In genomic region chr1:93220776-93221175, GRCm38 (mm10) we compare ENCODE assay signal across 20 mouse cellular contexts. TPM values are rescaled to one million over a fixed set of nuclear protein-coding genes. Genes with fewer than 3 reads are reported as not detected.
DNase-seq lines count a peak whose midpoint lies in the region; ATAC-seq and TF ChIP-seq lines count a peak whose summit lies in the region.
"Had no signal": no experiment of that assay in that cellular context is flagged by ENCODE, and none has a peak within 500 bp of the region (broad histone marks: within the 10 kb centered on the region; RNA-seq: fewer than 3 reads in every experiment).

No protein-coding gene starts in this region.

- no peak overlapping the region for H3K27ac ChIP-seq in hindbrain, embryonic 15.5 days (replicated peaks)
- no peak overlapping the region for H3K27ac ChIP-seq in hindbrain, embryonic 13.5 days
- H3K27ac ChIP-seq in hindbrain, postnatal 0 days, result peak overlapping the region; percentile 45; the same call in 1 of the 2 replicates
- H3K27ac ChIP-seq: heart, embryonic 13.5 days; liver, embryonic 15.5 days had no signal

- no peaks in the 10 kb centered on the region for H3K27me3 ChIP-seq in hindbrain, embryonic 15.5 days
- H3K27me3 ChIP-seq in hindbrain, embryonic 13.5 days, result peaks cover 26% of the 10 kb centered on the region
- H3K27me3 ChIP-seq in hindbrain, postnatal 0 days (ENCODE audit: insufficient read depth, low read length), result no peaks in the 10 kb centered on the region; the same call in 1 of the 2 replicates

- no peak overlapping the region for H3K4me3 ChIP-seq in hindbrain, embryonic 15.5 days
- no peak overlapping the region for H3K4me3 ChIP-seq in hindbrain, embryonic 13.5 days
- H3K4me3 ChIP-seq in hindbrain, postnatal 0 days (ENCODE audit: low read length), result no peak overlapping the region
- H3K4me3 ChIP-seq: heart, embryonic 13.5 days; liver, embryonic 15.5 days had no signal

- 58% methylated on average over 7 of the region's 7 CpGs for WGBS in hindbrain, embryonic 15.5 days
- WGBS in hindbrain, embryonic 13.5 days, result 55% methylated on average over 7 of the region's 7 CpGs
- 45% methylated on average over 7 of the region's 7 CpGs for WGBS in hindbrain, postnatal 0 days

- H3K9ac ChIP-seq in hindbrain, embryonic 15.5 days, result no peak overlapping the region
- H3K9ac ChIP-seq in hindbrain, embryonic 13.5 days, result no peak overlapping the region
- H3K9ac ChIP-seq in hindbrain, postnatal 0 days (replicated peaks; ENCODE audit: low read length), result no peak overlapping the region
- H3K9ac ChIP-seq: heart, embryonic 13.5 days; liver, embryonic 15.5 days had no signal

- no peaks in the 10 kb centered on the region for H3K36me3 ChIP-seq in hindbrain, embryonic 15.5 days
- no peaks in the 10 kb centered on the region for H3K36me3 ChIP-seq in hindbrain, embryonic 13.5 days
- no peaks in the 10 kb centered on the region for H3K36me3 ChIP-seq in hindbrain, postnatal 0 days (ENCODE audit: insufficient read depth, low read length)
- H3K36me3 ChIP-seq: heart, embryonic 13.5 days; liver, embryonic 15.5 days had no signal

- peak; percentile 27 for DNase-seq in Muller cell, postnatal 12 days (ENCODE audit: inconsistent ontology term)
- peak; percentile 44 for DNase-seq in embryo, embryonic 11 days
- DNase-seq in hindbrain, postnatal 0 days (ENCODE audit: low spot score), result peak; percentile 63
- DNase-seq in cerebellum, postnatal 25 days, result no peak
- DNase-seq in frontal cortex, postnatal 25 days (ENCODE audit: low spot score in 2 of 2), result no peak
- DNase-seq: adrenal gland, adult 8-10 months; cerebellum, adult 2 months; gastrocnemius, postnatal 36 days; heart, postnatal 4 days; kidney, adult 11 months; kidney, postnatal 10 days; layer of hippocampus, adult 9-11 months; lung, postnatal 14 days; right cerebral cortex, postnatal 4 days had no signal

- peak; percentile 69 for ATAC-seq in hindbrain, embryonic 15.5 days (ENCODE audit: low FRiP score, low read depth)
- no peak for ATAC-seq in hindbrain, embryonic 13.5 days (ENCODE audit: low FRiP score)
- peak; percentile 80 for ATAC-seq in hindbrain, postnatal 0 days
- ATAC-seq in activated CD4-positive, CD25-positive, alpha-beta regulatory T cell, adult 4 months, result no peak

- H3K9me3 ChIP-seq in hindbrain, embryonic 15.5 days, result no peaks in the 10 kb centered on the region
- no peaks in the 10 kb centered on the region for H3K9me3 ChIP-seq in hindbrain, embryonic 13.5 days
- H3K9me3 ChIP-seq in hindbrain, postnatal 0 days (ENCODE audit: low read length), result no peaks in the 10 kb centered on the region
- H3K9me3 ChIP-seq: heart, embryonic 13.5 days; liver, embryonic 15.5 days had no signal

- H3K4me1 ChIP-seq in hindbrain, embryonic 15.5 days (replicated peaks), result peaks cover 28% of the 10 kb centered on the region
- H3K4me1 ChIP-seq in hindbrain, embryonic 13.5 days (replicated peaks), result peaks cover 27% of the 10 kb centered on the region
- peaks cover 7% of the 10 kb centered on the region for H3K4me1 ChIP-seq in hindbrain, postnatal 0 days (ENCODE audit: insufficient read depth, low read length)
- H3K4me1 ChIP-seq: liver, embryonic 15.5 days had no signal

- no peak for TF ChIP-seq CTCF in hindbrain, postnatal 0 days (IDR thresholded peaks at IDR 0.05; ENCODE audit: low read depth)

- H3K4me2 ChIP-seq in hindbrain, embryonic 15.5 days, result no peak overlapping the region
- no peak overlapping the region for H3K4me2 ChIP-seq in hindbrain, embryonic 13.5 days
- no peak overlapping the region for H3K4me2 ChIP-seq in hindbrain, postnatal 0 days (ENCODE audit: low read depth, low read length)
- H3K4me2 ChIP-seq: heart, embryonic 13.5 days; liver, embryonic 15.5 days had no signal

RNA-seq across cellular contexts. Expression of gene Sned1, which starts 14.9 kb away (rescaled TPM):
- polyA plus RNA-seq in hindbrain, embryonic 15.5 days (2015; fragmentation: Nextera tagmentation; extraction: Ambion mirVana), result 11.2 and 18.6 TPM in 2 replicates
- 8.8 and 9.3 TPM in 2 replicates for polyA plus RNA-seq in hindbrain, embryonic 13.5 days (2015; fragmentation: Nextera tagmentation; extraction: Ambion mirVana)
- total RNA-seq in hindbrain, postnatal 0 days (2014; rRNA removed), result 26.7 and 33.7 TPM in 2 replicates
- polyA plus RNA-seq in hindbrain, postnatal 0 days (2015; fragmentation: Nextera tagmentation; extraction: Ambion mirVana), result 8.0 and 9.2 TPM in 2 replicates
- polyA plus RNA-seq in activated CD4-positive, CD25-positive, alpha-beta regulatory T cell, adult 4 months (2017; shearing (Covaris generic)), result under 1 TPM; 0.06 to 0.16 TPM
- total RNA-seq: megakaryocyte-erythroid progenitor cell, adult 5-6 weeks had no signal

RNA-seq across cellular contexts. Expression of gene Crocc2, which starts 52.3 kb away (rescaled TPM):
- polyA plus RNA-seq in hindbrain, embryonic 15.5 days (2015; fragmentation: Nextera tagmentation; extraction: Ambion mirVana), result 0.35 and 0.45 TPM in 2 replicates
- 0.19 and 0.38 TPM in 2 replicates for polyA plus RNA-seq in hindbrain, embryonic 13.5 days (2015; fragmentation: Nextera tagmentation; extraction: Ambion mirVana)
- total RNA-seq in hindbrain, postnatal 0 days (2014; rRNA removed), result 1.1 and 1.3 TPM in 2 replicates
- 0.48 and 0.63 TPM in 2 replicates for polyA plus RNA-seq in hindbrain, postnatal 0 days (2015; fragmentation: Nextera tagmentation; extraction: Ambion mirVana)
- not detected for polyA plus RNA-seq in activated CD4-positive, CD25-positive, alpha-beta regulatory T cell, adult 4 months (2017; shearing (Covaris generic))
- total RNA-seq: gastrocnemius, postnatal 36 days; megakaryocyte-erythroid progenitor cell, adult 5-6 weeks had no signal
- polyA plus RNA-seq: liver, embryonic 15.5 days had no signal

Comparison
In these comparisons a context has a peak if more than half of its experiments do, and no peak if none do; other contexts are left out.
1. ATAC-seq: peak in hindbrain, embryonic 15.5 days (single experiment) and hindbrain, postnatal 0 days (single experiment); none in hindbrain, embryonic 13.5 days (single experiment) and activated CD4-positive, CD25-positive, alpha-beta regulatory T cell, adult 4 months (single experiment).
2. DNase-seq: peak in Muller cell, postnatal 12 days (single experiment), embryo, embryonic 11 days (single experiment) and hindbrain, postnatal 0 days (single experiment); none in cerebellum, postnatal 25 days (0 of 2) and frontal cortex, postnatal 25 days (0 of 2).